8 mouse cellular contexts compared by ENCODE assay signal in genomic region chr1:43065615-43066310, GRCm38 (mm10). TPM values are rescaled to one million over a fixed set of nuclear protein-coding genes. Genes with fewer than 3 reads are reported as not detected.
DNase-seq lines count a peak whose midpoint lies in the region; ATAC-seq and TF ChIP-seq lines count a peak whose summit lies in the region.

No protein-coding gene starts in this region.

- TF ChIP-seq CTCF in intestine, postnatal 0 days (IDR thresholded peaks at IDR 0.05; ENCODE audit: low read depth), result peak; percentile 91

- H3K27me3 ChIP-seq in intestine, postnatal 0 days (replicated peaks; ENCODE audit: control insufficient read depth, insufficient read depth, low read length), result no peaks in the 10 kb centered on the region
- no peaks in the 10 kb centered on the region for H3K27me3 ChIP-seq in splenic B cell, adult 2 months (ENCODE audit: control insufficient read depth, insufficient read depth, low read length, poor library complexity, severe bottlenecking)

- ATAC-seq in intestine, postnatal 0 days, result no peak; the same call in 1 of the 2 replicates

- H3K9me3 ChIP-seq in intestine, postnatal 0 days (ENCODE audit: control insufficient read depth), result no peaks in the 10 kb centered on the region

- intact Hi-C loops in left cerebral cortex, postnatal 25 days (cut with DNase I), result loop anchor here (1.0 kb wide), 1 partner anchor 150 kb away; no protein-coding TSS in a partner anchor

- H3K27ac ChIP-seq in intestine, postnatal 0 days (ENCODE audit: low read depth, low read length), result no peak overlapping the region

- H3K36me3 ChIP-seq in intestine, postnatal 0 days (ENCODE audit: control insufficient read depth, insufficient read depth), result peaks cover 49% of the 10 kb centered on the region
- peaks cover 6% of the 10 kb centered on the region; the same call in 1 of the 2 replicates for H3K36me3 ChIP-seq in splenic B cell, adult 2 months (ENCODE audit: control insufficient read depth, insufficient read depth, low read length, poor library complexity, severe bottlenecking)

- H3K9ac ChIP-seq in intestine, postnatal 0 days (ENCODE audit: low read depth, low read length), result no peak overlapping the region

- 60% methylated on average over 9 of the region's 9 CpGs for WGBS in intestine, postnatal 0 days

- no peaks in the 10 kb centered on the region for H3K4me1 ChIP-seq in intestine, postnatal 0 days (replicated peaks; ENCODE audit: control insufficient read depth, insufficient read depth, low read length)

- no peak overlapping the region for H3K4me3 ChIP-seq in intestine, postnatal 0 days (ENCODE audit: low read depth, low read length)

- no peak overlapping the region for H3K4me2 ChIP-seq in intestine, postnatal 0 days (replicated peaks; ENCODE audit: low read depth)

- DNase-seq in urinary bladder, postnatal 14 days (ENCODE audit: low spot score), result peak; percentile 53
- no peak for DNase-seq in urinary bladder, adult 2 months (ENCODE audit: low spot score)
- peak; percentile 56 to 58 for DNase-seq in cerebellum, postnatal 36 days
- peak; percentile 71 to 81 for DNase-seq in frontal cortex, postnatal 36 days (ENCODE audit: low spot score in 2 of 2)
- peak; percentile 73 to 85 for DNase-seq in left cerebral cortex, postnatal 25 days (ENCODE audit: low spot score in 2 of 2)
- peak; percentile 79 for DNase-seq in mesoderm, embryonic 11.5 days (ENCODE audit: low read depth, low spot score)
- DNase-seq in splenic B cell, adult 2 months (ENCODE audit: low read depth, low spot score), result peak; percentile 35

RNA-seq across cellular contexts. Expression of gene Tgfbrap1, which starts 32.7 kb away (rescaled TPM):
- polyA plus RNA-seq in urinary bladder, adult 2 months (2012; rRNA removed), result 22.2 and 23.2 TPM in 2 replicates
- 6.1 and 6.8 TPM in 2 replicates for polyA plus RNA-seq in intestine, postnatal 0 days (2015; fragmentation: Nextera tagmentation; extraction: Ambion mirVana)
- 10 to 100 TPM; 39.5 to 41.8 TPM for total RNA-seq in left cerebral cortex, postnatal 25 days (2021)

RNA-seq across cellular contexts. Expression of gene AI597479, which starts 32.7 kb away (rescaled TPM):
- polyA plus RNA-seq in urinary bladder, adult 2 months (2012; rRNA removed), result 21.7 and 24.2 TPM in 2 replicates
- polyA plus RNA-seq in intestine, postnatal 0 days (2015; fragmentation: Nextera tagmentation; extraction: Ambion mirVana), result 8.6 TPM in 2 replicates
- 10 to 100 TPM; 22.0 to 22.4 TPM for total RNA-seq in left cerebral cortex, postnatal 25 days (2021)
